Mouse (Mus musculus): ENCODE measurements at regions not wholly inside any gene's neighbourhood (a gene's known extent, or its start where the extent isn't known, plus 50 kb on each side); places are given as distances from the start of the nearest gene placed in this dataset.

DNA sequence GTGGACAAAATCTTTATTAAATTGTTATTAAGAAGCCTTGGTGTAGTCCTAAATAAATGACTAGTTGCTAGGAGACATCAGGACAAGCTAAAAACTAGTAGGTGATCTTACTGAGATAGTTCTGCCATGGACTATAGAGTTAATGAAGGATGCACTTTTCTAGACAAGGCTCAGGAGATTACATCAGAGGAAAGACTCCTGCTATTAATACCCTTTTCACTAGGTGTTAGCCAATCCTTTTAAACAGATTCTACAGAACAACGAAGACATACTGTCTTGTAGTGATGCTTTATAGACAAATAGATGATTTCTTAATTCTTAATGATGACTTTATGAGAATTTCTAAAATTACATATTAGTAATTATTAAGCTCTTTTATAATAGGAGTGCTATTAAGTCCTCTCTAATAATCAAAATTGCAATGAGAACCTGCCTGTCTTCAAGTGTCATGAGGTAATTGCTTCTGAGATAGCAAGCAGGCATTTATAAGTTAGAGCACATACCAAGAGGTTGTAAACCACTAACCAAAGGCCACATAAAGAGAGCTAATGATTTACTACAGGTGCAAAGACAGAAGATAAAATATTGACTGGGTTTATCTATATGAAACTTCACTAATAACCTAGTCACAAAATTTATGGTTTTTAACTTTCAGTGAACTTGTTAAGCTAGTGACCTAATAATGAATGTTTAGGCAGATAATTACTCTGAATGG is 647.9 kb upstream of the Kirrel3 start:
- H3K4me3 ChIP-seq (replicated peaks in 1 of 3; ENCODE audit: low read depth in 2 of 3, low read length in 2 of 3, poor library complexity in 1 of 3): no peak overlapping the region
- dilution Hi-C loops (cut with MboI; ENCODE audit: extremely low pct_ligation_motif_present, extremely low pct_unique_long_range_greater_than_20kb, low sequenced_read_pairs): no loop called here
- H3K79me2 ChIP-seq (replicated peaks; ENCODE audit: control insufficient read depth, extremely low read depth, insufficient read depth, poor library complexity, severe bottlenecking): no peaks in the 10 kb centered on the region
- no peak overlapping the region for H3K9ac ChIP-seq (ENCODE audit: insufficient read depth, low read depth)
- no peaks in the 10 kb centered on the region for H3K27me3 ChIP-seq (replicated peaks)
- H3K36me3 ChIP-seq (replicated peaks in 1 of 2; ENCODE audit: control insufficient read depth in 1 of 2, insufficient read depth in 1 of 2, low read length in 1 of 2): no peaks in the 10 kb centered on the region
- no peak for TF ChIP-seq POLR2A (IDR thresholded peaks at IDR 0.05; ENCODE audit: low read depth, low read length)
- TF ChIP-seq USF2 (conservative IDR thresholded peaks at IDR 0.05; ENCODE audit: low read depth, low read length): no peak
- no peak for TF ChIP-seq MYC (IDR thresholded peaks at IDR 0.05; ENCODE audit: low read depth, low read length)
- no peak for TF ChIP-seq EP300 (IDR thresholded peaks at IDR 0.05; ENCODE audit: low read length)
- no peak for TF ChIP-seq ELF1 (IDR thresholded peaks at IDR 0.05; ENCODE audit: low read depth, low read length)
- no peak for TF ChIP-seq ZKSCAN1 (IDR thresholded peaks at IDR 0.05; ENCODE audit: borderline replicate concordance, low read depth, low read length)
- no peak for TF ChIP-seq ZMIZ1 (IDR thresholded peaks at IDR 0.05; ENCODE audit: low read depth, low read length)
- no peak for TF ChIP-seq CHD1 (IDR thresholded peaks at IDR 0.05; ENCODE audit: low read depth, low read length)
- TF ChIP-seq NRF1 (IDR thresholded peaks at IDR 0.05; ENCODE audit: low read depth, low read length): no peak
- TF ChIP-seq ZNF384 (IDR thresholded peaks at IDR 0.05; ENCODE audit: low read depth, low read length): no peak
- no peak for TF ChIP-seq TCF12 (IDR thresholded peaks at IDR 0.05; ENCODE audit: low read depth, low read length)
- TF ChIP-seq CHD2 (IDR thresholded peaks at IDR 0.05; ENCODE audit: low read length): no peak
- no peak for TF ChIP-seq CTCF (conservative IDR thresholded peaks at IDR 0.05 in 1 of 2, IDR thresholded peaks at IDR 0.05 in 1 of 2; ENCODE audit: low read depth in 2 of 2, low read length in 2 of 2)
- no peak for TF ChIP-seq PAX5 (IDR thresholded peaks at IDR 0.05; ENCODE audit: low read length)
- no peak for TF ChIP-seq RCOR1 (conservative IDR thresholded peaks at IDR 0.05; ENCODE audit: low read depth, low read length)
- no peak for TF ChIP-seq SMC3 (IDR thresholded peaks at IDR 0.05; ENCODE audit: low read depth, low read length)
- TF ChIP-seq MXI1 (IDR thresholded peaks at IDR 0.05; ENCODE audit: low read depth, low read length): no peak
- no peak for TF ChIP-seq HCFC1 (IDR thresholded peaks at IDR 0.05; ENCODE audit: low read depth, low read length)
- TF ChIP-seq BHLHE40 (IDR thresholded peaks at IDR 0.05; ENCODE audit: low read depth, low read length): no peak
- no peak for TF ChIP-seq SIN3A (IDR thresholded peaks at IDR 0.05; ENCODE audit: low read length)
- in situ Hi-C loops (cut with MboI; ENCODE audit: low pct_ligation_motif_present, low pct_unique_long_range_greater_than_20kb, low sequenced_read_pairs): no loop called here
- DNase-seq (ENCODE audit: extremely low read depth): no peak
- H3K4me1 ChIP-seq (ENCODE audit: control insufficient read depth in 1 of 2, insufficient read depth in 2 of 2): no peaks in the 10 kb centered on the region
- no peak overlapping the region for H3K27ac ChIP-seq (ENCODE audit: insufficient read depth, low read depth)
- no peaks in the 10 kb centered on the region for H3K9me3 ChIP-seq (replicated peaks; ENCODE audit: low read length)
- H3K4me2 ChIP-seq (ENCODE audit: insufficient read depth, low read depth, poor library complexity, severe bottlenecking): no peak overlapping the region

GRCm38 (mm10) chr9:33849623-33850022 is 636.1 kb upstream of the Kirrel3 start:
- H3K9ac ChIP-seq (ENCODE audit: insufficient read depth, low read depth): no peak overlapping the region
- no peaks in the 10 kb centered on the region for H3K79me2 ChIP-seq (replicated peaks; ENCODE audit: control insufficient read depth, extremely low read depth, insufficient read depth, poor library complexity, severe bottlenecking)
- no peak overlapping the region for H3K4me3 ChIP-seq (replicated peaks in 1 of 3; ENCODE audit: low read depth in 2 of 3, low read length in 2 of 3, poor library complexity in 1 of 3)
- dilution Hi-C loops (cut with MboI; ENCODE audit: extremely low pct_ligation_motif_present, extremely low pct_unique_long_range_greater_than_20kb, low sequenced_read_pairs) (no loop called here), in situ Hi-C loops (cut with MboI; ENCODE audit: low pct_ligation_motif_present, low pct_unique_long_range_greater_than_20kb, low sequenced_read_pairs) (no loop called here)
- H3K27ac ChIP-seq (ENCODE audit: insufficient read depth, low read depth): no peak overlapping the region
- 0 out of 4 replicates have a peak, but pooled peaks cover 0 to 3% of the 10 kb centered on the region in 2 experiments for H3K4me1 ChIP-seq (ENCODE audit: control insufficient read depth in 1 of 2, insufficient read depth in 2 of 2)
- DNase-seq (ENCODE audit: extremely low read depth): no peak
- no peaks in the 10 kb centered on the region for H3K27me3 ChIP-seq (replicated peaks)
- no peaks in the 10 kb centered on the region for H3K36me3 ChIP-seq (replicated peaks in 1 of 2; ENCODE audit: control insufficient read depth in 1 of 2, insufficient read depth in 1 of 2, low read length in 1 of 2)
- TF ChIP-seq PAX5 (IDR thresholded peaks at IDR 0.05; ENCODE audit: low read length): no peak
- H3K4me2 ChIP-seq (ENCODE audit: insufficient read depth, low read depth, poor library complexity, severe bottlenecking): no peak overlapping the region; the same call in 1 of the 2 replicates
- H3K9me3 ChIP-seq (replicated peaks; ENCODE audit: low read length): no peaks in the 10 kb centered on the region
